Mouse (Mus musculus): Measurements from ENCODE around the gene Gm9972.

DNA sequence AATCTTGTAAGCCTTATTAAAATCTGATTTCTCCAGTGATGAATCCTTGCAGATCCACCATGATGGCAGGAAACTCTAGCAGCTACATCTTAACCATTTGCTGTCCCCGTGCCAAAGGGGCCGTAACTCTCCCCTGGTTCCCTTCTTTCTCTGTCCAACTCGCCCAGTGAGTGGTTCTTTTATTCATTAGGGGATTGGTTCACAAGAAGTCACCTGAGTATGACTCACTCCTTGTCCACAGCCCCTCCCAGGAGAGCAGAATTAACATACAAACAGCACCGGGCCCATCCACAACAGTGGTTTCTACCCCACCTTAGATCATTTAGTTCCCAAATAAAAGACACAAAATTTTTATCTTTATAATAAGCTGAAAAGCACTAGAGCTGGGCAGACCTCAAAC lies 3.4 kb upstream of the Gm9972 start:
- TF ChIP-seq POLR2A (IDR thresholded peaks at IDR 0.05; ENCODE audit: insufficient read depth, low read depth, low read length) = no peak
- TF ChIP-seq CTCF (IDR thresholded peaks at IDR 0.05) = no peak
- no peak for TF ChIP-seq EP300 (IDR thresholded peaks at IDR 0.05; ENCODE audit: insufficient read depth, low read depth, low read length)
